Mouse (Mus musculus): Measurements from ENCODE around the gene Phf24.

GRCm38 (mm10) chr4:42880677-42880948 is 35.8 kb upstream of the Phf24 start:
- no peak for TF ChIP-seq CTCF (IDR thresholded peaks at IDR 0.05; ENCODE audit: control insufficient read depth, insufficient read depth, low read length)
- no peak for TF ChIP-seq POLR2A (IDR thresholded peaks at IDR 0.05; ENCODE audit: borderline replicate concordance, control insufficient read depth, low read depth, low read length)

All from bone marrow, adult 2 months (tissue).